Mouse (Mus musculus): ENCODE measurements around the gene Vmn2r88. TPM values are rescaled to one million over a fixed set of nuclear protein-coding genes. Genes with fewer than 3 reads are reported as not detected.
"Not testable (repeated sequence)": the region's sequence is repeated elsewhere in the genome, so short reads cannot be mapped to it uniquely, and the experiment has no call there.

Vmn2r88 gene
- not detected in 2 replicates for polyA plus RNA-seq (2011; ENCODE audit: insufficient read length, low read depth, missing spikeins)

DNA sequence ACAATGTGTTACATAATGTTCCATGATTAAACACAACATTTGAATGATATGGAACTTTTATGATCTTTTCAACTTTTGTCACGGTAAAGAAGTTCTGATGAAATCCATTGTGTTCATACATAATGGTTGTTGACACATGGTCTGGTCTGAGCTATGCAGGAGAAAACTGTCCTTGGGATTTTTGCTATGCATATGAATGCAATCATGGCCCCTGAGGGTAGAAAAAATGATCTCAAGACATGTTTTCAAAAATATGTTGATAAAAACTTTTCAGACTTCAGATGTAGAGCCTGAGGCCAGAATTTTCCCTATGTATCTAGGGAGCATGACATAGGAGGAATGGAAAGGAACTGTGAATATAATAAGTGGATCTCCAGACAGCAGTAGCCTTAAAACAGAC, at the start of gene Vmn2r88:
Gene Vmn2r88 (plus strand): TSS at position 301 of the 400 bp plus-strand sequence.
- TF ChIP-seq CTCF (IDR thresholded peaks at IDR 0.05; ENCODE audit: borderline replicate concordance, insufficient read depth, low read length), result no peak
- no peak for TF ChIP-seq POLR2A (IDR thresholded peaks at IDR 0.05; ENCODE audit: low read depth, low read length)
- Histone ChIP-seq H3K4me1 (ENCODE audit: control insufficient read depth, insufficient read depth, low read length) (no peaks in the 10 kb centered on the region), H3K4me3 (ENCODE audit: insufficient read depth, low read length) (no peak within 1 kb of the TSS), H3K27ac (ENCODE audit: insufficient read depth, low read length) (no peak within 1 kb of the TSS)

DNA sequence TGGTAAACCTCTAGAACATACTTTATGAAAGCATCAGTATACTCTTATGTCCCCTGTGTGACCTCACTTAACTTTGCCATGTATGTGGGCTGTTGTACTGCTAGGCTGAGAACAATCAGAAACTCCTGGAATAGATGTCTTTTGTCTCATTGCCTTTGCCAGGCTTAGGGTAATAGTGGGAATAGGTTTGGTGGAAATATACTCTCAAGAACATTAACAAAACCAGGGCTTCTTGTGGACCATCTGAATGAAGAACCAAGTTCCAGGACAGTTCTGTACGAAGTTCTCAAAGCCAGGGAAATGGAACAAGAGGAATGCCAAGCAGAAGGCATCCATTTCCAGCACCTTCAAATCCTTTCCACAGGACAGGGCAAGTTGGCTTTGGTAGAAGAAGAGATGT, 49.2 kb upstream of the Vmn2r88 start, which contains the start of gene Gm7247:
Gene Gm7247 (plus strand): TSS at position 301 of the 400 bp plus-strand sequence.
- H3K27ac ChIP-seq (ENCODE audit: insufficient read depth, low read length), result no peak within 1 kb of the TSS
- TF ChIP-seq POLR2A (IDR thresholded peaks at IDR 0.05; ENCODE audit: low read depth, low read length) (no peak), CTCF (IDR thresholded peaks at IDR 0.05; ENCODE audit: borderline replicate concordance, insufficient read depth, low read length) (no peak)
- H3K4me3 ChIP-seq (ENCODE audit: insufficient read depth, low read length), result no peak within 1 kb of the TSS
- H3K4me1 ChIP-seq (ENCODE audit: control insufficient read depth, insufficient read depth, low read length), result no peaks in the 10 kb centered on the region

DNA sequence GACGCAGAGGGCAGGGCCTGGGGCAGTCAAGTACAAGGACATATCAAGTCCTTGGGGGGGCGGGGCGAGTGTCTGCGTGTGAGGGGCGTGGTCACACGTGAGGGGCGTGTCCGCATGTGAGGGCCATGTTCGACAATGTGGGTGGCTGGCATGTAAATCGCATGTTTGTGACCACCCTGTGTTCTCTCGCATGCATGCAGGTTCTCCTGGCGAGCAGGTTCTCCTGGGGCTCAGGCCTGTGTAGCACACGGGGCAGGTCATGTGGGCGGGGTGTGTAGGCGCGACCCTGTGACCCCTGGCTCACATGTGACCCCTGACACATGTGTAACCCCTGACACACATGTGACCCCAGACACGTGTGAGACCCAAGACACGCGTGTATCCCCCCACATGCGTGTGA, 27.8 kb upstream of the Vmn2r88 start:
- Histone ChIP-seq H3K4me3 (ENCODE audit: insufficient read depth, low read length) (no peak overlapping the region), H3K4me1 (ENCODE audit: control insufficient read depth, insufficient read depth, low read length) (no peaks in the 10 kb centered on the region), H3K27ac (ENCODE audit: insufficient read depth, low read length) (no peak overlapping the region)
- TF ChIP-seq CTCF (IDR thresholded peaks at IDR 0.05; ENCODE audit: borderline replicate concordance, insufficient read depth, low read length) (no peak), POLR2A (IDR thresholded peaks at IDR 0.05; ENCODE audit: low read depth, low read length) (no peak)

DNA sequence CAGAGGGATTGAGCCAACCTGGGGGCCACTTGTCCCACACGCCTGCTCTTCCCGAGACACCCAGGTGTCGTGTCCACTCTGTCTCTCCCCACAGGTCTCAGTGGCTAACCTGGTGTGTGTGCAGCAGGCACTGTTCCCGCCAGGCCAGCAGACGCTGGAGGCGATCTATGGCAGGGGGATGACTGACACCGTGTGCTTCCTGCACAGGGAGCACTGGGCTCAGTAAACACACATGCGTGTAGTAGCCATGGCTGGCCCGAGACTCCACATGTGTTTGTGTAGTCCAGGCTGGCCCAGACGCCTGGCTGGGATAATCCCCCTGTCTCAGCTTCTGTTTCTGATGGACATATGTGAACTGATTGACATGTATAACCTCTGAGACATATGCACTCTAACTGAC, 26.3 kb upstream of the Vmn2r88 start:
- TF ChIP-seq CTCF (IDR thresholded peaks at IDR 0.05; ENCODE audit: borderline replicate concordance, insufficient read depth, low read length) (no peak), POLR2A (IDR thresholded peaks at IDR 0.05; ENCODE audit: low read depth, low read length) (no peak)
- no peaks in the 10 kb centered on the region for H3K4me1 ChIP-seq (ENCODE audit: control insufficient read depth, insufficient read depth, low read length)
- no peak overlapping the region for H3K27ac ChIP-seq (ENCODE audit: insufficient read depth, low read length)
- no peak overlapping the region for H3K4me3 ChIP-seq (ENCODE audit: insufficient read depth, low read length)

DNA sequence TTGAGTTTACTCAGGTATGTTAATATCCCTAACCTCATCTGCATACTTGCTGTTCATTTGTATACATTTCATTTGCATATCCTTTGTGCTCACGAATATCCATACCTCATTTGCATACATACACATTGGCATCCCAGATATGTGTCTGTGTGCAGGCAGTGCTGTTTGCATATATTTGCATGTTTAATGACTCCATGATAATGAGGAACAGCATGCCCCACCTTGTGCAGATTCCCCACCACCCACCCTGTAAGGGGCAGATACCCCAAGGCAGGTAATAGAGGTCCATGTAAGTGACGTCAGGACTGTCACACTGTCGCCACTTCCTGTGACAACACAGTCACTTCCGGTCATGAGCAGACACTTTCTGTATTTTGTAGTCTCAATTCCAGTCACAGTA, 24.9 kb upstream of the Vmn2r88 start:
- TF ChIP-seq CTCF (IDR thresholded peaks at IDR 0.05; ENCODE audit: borderline replicate concordance, insufficient read depth, low read length), result no peak
- no peak for TF ChIP-seq POLR2A (IDR thresholded peaks at IDR 0.05; ENCODE audit: low read depth, low read length)
- H3K4me3 ChIP-seq (ENCODE audit: insufficient read depth, low read length), result no peak overlapping the region
- no peak overlapping the region for H3K27ac ChIP-seq (ENCODE audit: insufficient read depth, low read length)
- no peaks in the 10 kb centered on the region for H3K4me1 ChIP-seq (ENCODE audit: control insufficient read depth, insufficient read depth, low read length)

DNA sequence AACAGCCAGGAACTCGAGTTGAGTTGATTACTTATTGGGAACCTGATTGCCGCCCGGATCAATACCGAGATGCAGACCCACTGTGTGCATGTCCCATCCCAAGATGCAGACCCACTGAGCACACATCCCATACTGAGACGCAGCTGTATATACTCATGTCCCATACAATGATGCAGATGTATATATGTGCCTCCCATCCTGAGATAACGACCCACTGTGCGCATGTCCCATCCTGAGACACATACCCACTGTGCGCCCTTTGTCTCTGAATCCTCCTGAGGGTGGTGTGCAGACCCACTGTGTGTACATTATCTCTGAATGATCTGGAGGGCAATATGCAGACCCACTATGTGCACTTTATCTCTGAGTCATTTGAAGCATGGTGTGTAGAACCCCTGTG, 22.9 kb upstream of the Vmn2r88 start:
- TF ChIP-seq CTCF (IDR thresholded peaks at IDR 0.05; ENCODE audit: borderline replicate concordance, insufficient read depth, low read length), result no peak
- Histone ChIP-seq H3K4me3 (ENCODE audit: insufficient read depth, low read length) (no peak overlapping the region), H3K4me1 (ENCODE audit: control insufficient read depth, insufficient read depth, low read length) (no peaks in the 10 kb centered on the region), H3K27ac (ENCODE audit: insufficient read depth, low read length) (no peak overlapping the region)

DNA sequence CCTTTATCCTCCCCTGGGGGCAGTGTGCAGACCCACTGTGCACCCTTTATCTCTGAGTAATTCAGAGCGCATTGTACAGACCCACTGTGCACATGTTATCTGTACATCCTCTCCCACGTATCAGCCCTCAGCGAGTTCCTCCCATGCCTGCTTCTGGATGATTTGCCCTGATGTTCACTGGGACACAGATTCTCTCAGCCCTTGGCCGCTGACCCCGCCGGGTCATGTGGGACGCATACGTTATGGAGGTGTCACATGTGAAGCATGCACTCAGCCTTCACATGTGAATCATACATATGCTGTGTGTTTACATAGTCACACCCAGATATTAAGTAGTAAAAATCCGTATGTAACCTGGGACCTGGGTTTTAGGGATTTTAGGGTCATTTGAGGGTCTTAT, 22.4 kb upstream of the Vmn2r88 start:
- TF ChIP-seq POLR2A (IDR thresholded peaks at IDR 0.05; ENCODE audit: low read depth, low read length) (no peak), CTCF (IDR thresholded peaks at IDR 0.05; ENCODE audit: borderline replicate concordance, insufficient read depth, low read length) (no peak)
- Histone ChIP-seq H3K4me3 (ENCODE audit: insufficient read depth, low read length) (no peak overlapping the region), H3K4me1 (ENCODE audit: control insufficient read depth, insufficient read depth, low read length) (no peaks in the 10 kb centered on the region), H3K27ac (ENCODE audit: insufficient read depth, low read length) (no peak overlapping the region)

DNA sequence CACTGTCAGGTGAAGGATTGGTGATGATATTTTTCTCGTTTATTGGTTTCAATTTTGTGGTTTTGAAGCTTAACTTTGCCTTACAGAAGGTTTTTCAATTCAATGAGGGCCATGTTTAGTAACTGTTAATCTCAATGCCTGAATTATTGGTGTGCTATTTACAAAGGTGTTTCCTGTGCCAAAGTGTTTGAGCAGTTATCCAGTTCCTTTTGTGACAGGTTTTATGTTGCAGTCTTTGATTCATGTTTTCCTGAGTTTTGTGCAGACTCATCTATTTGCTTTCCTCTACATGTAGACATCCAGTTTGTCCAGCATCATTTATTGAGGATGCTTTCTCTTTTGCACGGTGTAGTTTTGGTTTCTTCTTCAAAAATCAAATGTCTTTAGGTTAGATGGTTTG, 13.3 kb downstream of the Vmn2r88 start:
- TF ChIP-seq CTCF (IDR thresholded peaks at IDR 0.05; ENCODE audit: borderline replicate concordance, insufficient read depth, low read length) (no peak), POLR2A (IDR thresholded peaks at IDR 0.05; ENCODE audit: low read depth, low read length) (no peak)

DNA sequence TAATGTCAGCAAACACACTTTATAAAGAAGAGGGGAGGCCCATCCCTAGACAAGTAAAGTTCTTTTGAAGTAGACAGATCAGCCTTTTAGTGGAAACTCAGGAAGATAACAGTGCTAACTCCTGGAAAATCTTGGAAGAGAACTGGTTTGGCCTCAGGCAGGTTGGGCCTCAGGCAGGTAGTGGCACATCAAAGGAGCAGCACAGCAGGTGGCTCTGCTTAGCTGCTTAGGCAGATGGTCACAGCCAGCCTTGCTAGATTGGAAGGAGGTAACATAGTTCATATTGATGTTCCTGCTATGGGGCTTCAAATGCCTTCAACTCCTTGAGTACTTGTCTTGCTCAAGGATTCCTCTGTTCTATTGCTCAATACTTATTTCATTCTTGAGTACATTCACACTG, 19.5 kb downstream of the Vmn2r88 start:
- H3K27ac ChIP-seq (ENCODE audit: insufficient read depth, low read length); H3K4me1 ChIP-seq (ENCODE audit: control insufficient read depth, insufficient read depth, low read length); H3K4me3 ChIP-seq (ENCODE audit: insufficient read depth, low read length): not testable (repeated sequence)

More for the DNA sequence above, 13.3 kb downstream of the Vmn2r88 start:
- Histone ChIP-seq H3K4me3 (ENCODE audit: insufficient read depth, low read length) (no peak overlapping the region), H3K27ac (ENCODE audit: insufficient read depth, low read length) (no peak overlapping the region), H3K4me1 (ENCODE audit: control insufficient read depth, insufficient read depth, low read length) (no peaks in the 10 kb centered on the region)

DNA sequence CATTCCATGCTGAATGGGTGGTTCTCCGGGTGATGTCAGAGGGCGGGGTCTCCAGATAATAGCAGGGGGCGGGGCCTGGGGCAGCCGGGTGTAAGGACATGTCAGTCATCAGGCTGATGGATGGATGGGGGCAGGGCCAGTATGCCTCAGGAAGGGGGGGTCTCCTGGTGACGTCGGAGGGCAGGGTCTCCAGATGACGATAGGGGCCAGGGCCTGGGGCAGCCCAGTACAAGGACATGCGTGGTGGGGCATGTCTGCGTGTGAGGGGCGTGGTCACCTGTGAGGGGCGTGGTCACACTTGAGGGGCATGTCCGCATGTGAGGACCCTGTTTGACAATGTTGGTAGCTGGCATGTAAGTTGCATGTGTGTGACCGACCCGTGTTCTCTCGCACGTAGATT, 23.9 kb downstream of the Vmn2r88 start:
- H3K4me3 ChIP-seq (ENCODE audit: insufficient read depth, low read length), result no peak overlapping the region
- no peaks in the 10 kb centered on the region for H3K4me1 ChIP-seq (ENCODE audit: control insufficient read depth, insufficient read depth, low read length)
- no peak for TF ChIP-seq POLR2A (IDR thresholded peaks at IDR 0.05; ENCODE audit: low read depth, low read length)
- no peak for TF ChIP-seq CTCF (IDR thresholded peaks at IDR 0.05; ENCODE audit: borderline replicate concordance, insufficient read depth, low read length)
- no peak overlapping the region for H3K27ac ChIP-seq (ENCODE audit: insufficient read depth, low read length)

DNA sequence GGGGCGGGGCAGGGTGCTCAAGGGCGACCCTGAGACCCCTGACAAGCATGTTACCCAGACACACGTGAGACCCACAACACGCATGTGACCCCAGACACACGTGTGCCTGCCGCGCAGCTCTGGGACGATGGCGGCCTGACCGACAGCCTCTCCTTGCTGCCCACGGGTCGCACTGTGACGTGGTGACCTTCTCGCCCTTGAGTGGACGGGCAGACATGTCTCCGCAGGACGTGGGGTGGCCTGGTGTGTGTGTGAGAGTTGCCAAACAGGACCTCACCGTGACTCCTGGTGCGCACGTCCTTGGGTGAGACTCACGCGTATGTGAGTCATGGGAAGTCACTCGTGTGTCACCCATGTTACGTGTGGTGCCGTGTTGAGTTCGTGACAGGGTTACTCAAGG, 24.4 kb downstream of the Vmn2r88 start:
- TF ChIP-seq CTCF (IDR thresholded peaks at IDR 0.05; ENCODE audit: borderline replicate concordance, insufficient read depth, low read length), result no peak
- TF ChIP-seq POLR2A (IDR thresholded peaks at IDR 0.05; ENCODE audit: low read depth, low read length), result no peak
- H3K4me3 ChIP-seq (ENCODE audit: insufficient read depth, low read length), result no peak overlapping the region
- no peaks in the 10 kb centered on the region for H3K4me1 ChIP-seq (ENCODE audit: control insufficient read depth, insufficient read depth, low read length)
- no peak overlapping the region for H3K27ac ChIP-seq (ENCODE audit: insufficient read depth, low read length)

All from embryonic fibroblast, embryonic 13.5 days (primary cell).